ENCODE assay signal across 8 mouse cellular contexts in genomic region chr5:108461082-108462065, GRCm38 (mm10). TPM values are rescaled to one million over a fixed set of nuclear protein-coding genes. Genes with fewer than 3 reads are reported as not detected.
DNase-seq lines count a peak whose midpoint lies in the region; ATAC-seq and TF ChIP-seq lines count a peak whose summit lies in the region.

TSS of gene Pcgf3 (plus strand) at chr5:108461232.

- H3K4me2 ChIP-seq in forebrain, embryonic 15.5 days (replicated peaks): peak within 1 kb of the TSS; percentile 90
- H3K4me2 ChIP-seq in lung, embryonic 14.5 days: peak within 1 kb of the TSS; percentile 99

- ATAC-seq in forebrain, embryonic 15.5 days (replicated peaks): peak; percentile 96
- peak; percentile 96 for ATAC-seq in lung, embryonic 14.5 days (ENCODE audit: insufficient read depth)

- under 1% methylated on average over 61 of the region's 62 CpGs for WGBS in forebrain, embryonic 15.5 days
- under 1% methylated on average over 62 of the region's 62 CpGs for WGBS in lung, embryonic 14.5 days
- WGBS in olfactory bulb, adult 2 months: 1% methylated on average over 61 of the region's 62 CpGs
- WGBS in thymus, adult 2 months: under 1% methylated on average over 59 of the region's 62 CpGs

- TF ChIP-seq POLR2A in olfactory bulb, adult 2 months (IDR thresholded peaks at IDR 0.05; ENCODE audit: insufficient read depth, low read depth, low read length): no peak
- peak; percentile 76 for TF ChIP-seq POLR2A in thymus, adult 2 months (IDR thresholded peaks at IDR 0.05; ENCODE audit: control insufficient read depth, extremely low read depth, insufficient read depth, low read length, poor library complexity)

- H3K27ac ChIP-seq in forebrain, embryonic 15.5 days (replicated peaks): peak within 1 kb of the TSS; percentile 88
- peak within 1 kb of the TSS; percentile 95 for H3K27ac ChIP-seq in layer of hippocampus, adult 2 months
- peak within 1 kb of the TSS; percentile 84 for H3K27ac ChIP-seq in lung, embryonic 14.5 days (ENCODE audit: low read depth)
- H3K27ac ChIP-seq in olfactory bulb, adult 2 months (ENCODE audit: insufficient read depth, low read depth, low read length): peak within 1 kb of the TSS; percentile 64
- no peak within 1 kb of the TSS for H3K27ac ChIP-seq in thymus, adult 2 months (ENCODE audit: control insufficient read depth, insufficient read depth, low read length)

- DNase-seq in ES-CJ7 (ENCODE audit: low read depth, low spot score): peak; percentile 98
- peak; percentile 99 for DNase-seq in cerebellum, adult 11 months
- peak; percentile 98 to 99 for DNase-seq in heart, postnatal 36 days
- DNase-seq in layer of hippocampus, adult 2 months (ENCODE audit: low spot score in 2 of 2): peak; percentile 97
- peak; percentile 99 for DNase-seq in lung, embryonic 14.5 days
- DNase-seq in thymus, adult 2 months: peak; percentile 100

- no peak for TF ChIP-seq CTCF in layer of hippocampus, adult 2 months (conservative IDR thresholded peaks at IDR 0.05)
- no peak for TF ChIP-seq CTCF in lung, embryonic 14.5 days (IDR thresholded peaks at IDR 0.05; ENCODE audit: low read depth)
- TF ChIP-seq CTCF in olfactory bulb, adult 2 months (IDR thresholded peaks at IDR 0.05; ENCODE audit: insufficient read depth, low read depth, low read length): no peak
- TF ChIP-seq CTCF in thymus, adult 2 months (IDR thresholded peaks at IDR 0.05; ENCODE audit: borderline replicate concordance, control insufficient read depth, extremely low read depth, insufficient read depth, low read length, poor library complexity): no peak

- peaks cover 42% of the 10 kb centered on the region for H3K4me1 ChIP-seq in forebrain, embryonic 15.5 days
- no peaks in the 10 kb centered on the region for H3K4me1 ChIP-seq in lung, embryonic 14.5 days (ENCODE audit: insufficient read depth)
- peaks cover 10% of the 10 kb centered on the region for H3K4me1 ChIP-seq in olfactory bulb, adult 2 months (ENCODE audit: control insufficient read depth, insufficient read depth, low read length)
- peaks cover 29% of the 10 kb centered on the region for H3K4me1 ChIP-seq in thymus, adult 2 months (replicated peaks; ENCODE audit: control insufficient read depth, insufficient read depth, low read length)

- peak within 1 kb of the TSS; percentile 99 for H3K9ac ChIP-seq in forebrain, embryonic 15.5 days (replicated peaks)
- H3K9ac ChIP-seq in lung, embryonic 14.5 days: peak within 1 kb of the TSS; percentile 100

- intact Hi-C loops in heart, postnatal 36 days (cut with DNase I): loop anchor here (2.0 kb wide), 1 partner anchor 27 kb away; the partner anchor contains the start of gene Atp5k

- no peaks in the 10 kb centered on the region for H3K9me3 ChIP-seq in forebrain, embryonic 15.5 days
- no peaks in the 10 kb centered on the region for H3K9me3 ChIP-seq in lung, embryonic 14.5 days (ENCODE audit: low read depth, low read length)

- no peaks in the 10 kb centered on the region for H3K36me3 ChIP-seq in forebrain, embryonic 15.5 days
- H3K36me3 ChIP-seq in lung, embryonic 14.5 days (ENCODE audit: insufficient read depth): 0 out of 2 replicates have a peak, but pooled peaks cover 1% of the 10 kb centered on the region
- H3K36me3 ChIP-seq in thymus, adult 2 months (ENCODE audit: control insufficient read depth, insufficient read depth, low read length): no peaks in the 10 kb centered on the region

- peak within 1 kb of the TSS; percentile 95 for H3K4me3 ChIP-seq in forebrain, embryonic 15.5 days
- H3K4me3 ChIP-seq in layer of hippocampus, adult 2 months: peak within 1 kb of the TSS; percentile 97
- peak within 1 kb of the TSS; percentile 94 for H3K4me3 ChIP-seq in lung, embryonic 14.5 days (ENCODE audit: low read depth, low read length)
- peak within 1 kb of the TSS; percentile 88 for H3K4me3 ChIP-seq in olfactory bulb, adult 2 months (ENCODE audit: insufficient read depth, low read depth, low read length)
- H3K4me3 ChIP-seq in thymus, adult 2 months (ENCODE audit: control insufficient read depth, insufficient read depth, low read length): peak within 1 kb of the TSS; percentile 94

- peaks cover 6% of the 10 kb centered on the region; the same call in 1 of the 2 replicates for H3K27me3 ChIP-seq in forebrain, embryonic 15.5 days
- no peaks in the 10 kb centered on the region for H3K27me3 ChIP-seq in lung, embryonic 14.5 days (ENCODE audit: insufficient read depth, low read length)
- no peaks in the 10 kb centered on the region for H3K27me3 ChIP-seq in thymus, adult 2 months (ENCODE audit: control insufficient read depth, insufficient read depth, low read length)

RNA-seq across cellular contexts. Expression of gene Pcgf3, which starts in this region (rescaled TPM):
- polyA plus RNA-seq in forebrain, embryonic 15.5 days (2015; fragmentation: Nextera tagmentation; extraction: Ambion mirVana): 33.3 and 36.5 TPM in 2 replicates
- total RNA-seq in heart, postnatal 36 days (2021): 10 to 100 TPM; 27.2 to 30.8 TPM
- total RNA-seq in layer of hippocampus, adult 2 months (2021): 10 to 100 TPM; 43.5 to 47.1 TPM
- 19.5 and 26.5 TPM in 2 replicates for polyA plus RNA-seq in lung, embryonic 14.5 days (2014; fragmentation: Nextera tagmentation; extraction: Ambion mirVana)
- 59.2 TPM in 1 of 2 replicates, not detected in the other for polyA plus RNA-seq in olfactory bulb, adult 2 months (2012; ENCODE audit: insufficient read depth, insufficient read length, low replicate concordance, missing spikeins)
- 17.1 and 19.8 TPM in 2 replicates for polyA plus RNA-seq in thymus, adult 2 months (2012; rRNA removed)
